Mouse (Mus musculus) heart, embryonic 14.5 days (tissue): ENCODE measurements around the gene Ccser2. TPM values are rescaled to one million over a fixed set of nuclear protein-coding genes. Genes with fewer than 3 reads are reported as not detected.

Experiments used
- ATAC-seq: fragments of 200-750 bp; cut with Nextera tagmentation; 2 replicates; pipeline ENCODE4 v1.8.0; 2017; ENCODE audit warnings: low read depth, moderate TSS enrichment; ENCODE audit not compliant: insufficient number of reproducible peaks, insufficient read depth, low FRiP score
- H3K27ac ChIP-seq, 2 experiments: fragments of 200-500 bp in 1 of 2; fragments of 300-500 bp in 1 of 2; sonication (generic) in 1 of 2; replicated peaks in 1 of 2; 2 replicates each; pipeline ENCODE4 v1.5.1; 2012 to 2014; ENCODE audit warnings: low read depth in 2 of 2, low read length in 2 of 2, control low read depth in 1 of 2, mild to moderate bottlenecking in 1 of 2, mixed read lengths in 1 of 2; ENCODE audit not compliant: control insufficient read depth in 1 of 2, insufficient read depth in 1 of 2
- H3K27me3 ChIP-seq: fragments of 300-500 bp; sonication (generic); 2 replicates; pipeline ENCODE4 v1.6.1; 2014; ENCODE audit warnings: mild to moderate bottlenecking, low read length, control low read depth; ENCODE audit not compliant: control insufficient read depth, insufficient read depth
- H3K36me3 ChIP-seq: fragments of 300-500 bp; sonication (generic); 2 replicates; pipeline ENCODE4 v1.6.1; 2014; ENCODE audit warnings: mild to moderate bottlenecking, control low read depth, low read length, mixed read lengths; ENCODE audit not compliant: control insufficient read depth, insufficient read depth
- H3K4me1 ChIP-seq, 2 experiments: fragments of 200-500 bp in 1 of 2; fragments of 300-500 bp in 1 of 2; sonication (generic) in 1 of 2; 2 replicates each; pipeline ENCODE4 v1.6.1; 2012 to 2014; ENCODE audit warnings: low read length in 2 of 2, control low read depth in 1 of 2, mixed read lengths in 1 of 2; ENCODE audit not compliant: control insufficient read depth in 2 of 2, insufficient read depth in 2 of 2
- H3K4me2 ChIP-seq: fragments of 300-500 bp; sonication (generic); 2 replicates; pipeline ENCODE4 v1.6.1; 2014; ENCODE audit warnings: mild to moderate bottlenecking, low read length
- H3K4me3 ChIP-seq, 2 experiments: fragments of 200-500 bp in 1 of 2; fragments of 300-500 bp in 1 of 2; sonication (generic) in 1 of 2; 2 replicates each; pipeline ENCODE4 v1.5.1; 2012 to 2014; ENCODE audit warnings: low read length in 2 of 2, mild to moderate bottlenecking in 2 of 2, control low read depth in 1 of 2, low read depth in 1 of 2, moderate library complexity in 1 of 2; ENCODE audit not compliant: control insufficient read depth in 1 of 2, insufficient read depth in 1 of 2
- H3K9ac ChIP-seq: fragments of 300-500 bp; sonication (generic); 2 replicates; pipeline ENCODE4 v1.6.1; 2014; ENCODE audit warnings: mild to moderate bottlenecking, low read length
- H3K9me3 ChIP-seq: fragments of 300-500 bp; sonication (generic); 2 replicates; pipeline ENCODE4 v1.6.1; 2016; ENCODE audit warnings: low read length, control low read depth; ENCODE audit not compliant: control insufficient read depth
- WGBS: fragments of 180-500 bp; shearing (Covaris S2); extraction: QIAGEN DNeasy Blood & Tissue Kit; methylation state at CpG from one replicate; pipeline ENCODE4 v1.1.7; 2014; 5-methylcytosine and 5-hydroxymethylcytosine counted together
- polyA plus RNA-seq: library from polyadenylated mRNA; unstranded; fragments of >200 nt; fragmentation: Nextera tagmentation; extraction: Ambion mirVana; gene quantifications from 2 replicates; pipeline ENCODE4 v1.2.1, GENCODE M21; 2014

Gene Ccser2
- polyA plus RNA-seq, 1 experiment from 2014 or later: 61.8 TPM

- H3K9ac ChIP-seq: no peak overlapping the region
- no peak overlapping the region for H3K4me3 ChIP-seq
- 14% methylated on average over 6 of the region's 6 CpGs for WGBS
- H3K27me3 ChIP-seq: no peaks in the 10 kb centered on the region
- no peak overlapping the region for H3K4me2 ChIP-seq
- no peak for ATAC-seq
- no peaks in the 10 kb centered on the region for H3K36me3 ChIP-seq
- H3K4me1 ChIP-seq: peaks cover 0 to 3% of the 10 kb centered on the region in 2 experiments; a peak in 1 of 4 replicates
- no peaks in the 10 kb centered on the region for H3K9me3 ChIP-seq
- no peak overlapping the region for H3K27ac ChIP-seq
These were observed 101.4 kb downstream of the Ccser2 start for GRCm38 (mm10) chr14:36866966-36867700.

GRCm38 (mm10) chr14:36863877-36864489 is 104.6 kb downstream of the Ccser2 start:
- peak overlapping the region; percentile 35 to 52 for H3K4me3 ChIP-seq
- no peaks in the 10 kb centered on the region for H3K27me3 ChIP-seq
- H3K27ac ChIP-seq: no peak overlapping the region
- no peaks in the 10 kb centered on the region for H3K36me3 ChIP-seq
- no peaks in the 10 kb centered on the region for H3K9me3 ChIP-seq
- H3K9ac ChIP-seq: peak overlapping the region; percentile 60; the same call in 1 of the 2 replicates
- 19% methylated on average over 15 of the region's 15 CpGs for WGBS
- ATAC-seq: 0 out of 2 replicates have a peak, but pooled peaks have one; percentile 46
- H3K4me2 ChIP-seq: peak overlapping the region; percentile 69
- peaks cover 0 to 3% of the 10 kb centered on the region in 2 experiments; a peak in 1 of 4 replicates for H3K4me1 ChIP-seq

GRCm38 (mm10) chr14:36862387-36862786 is 106.2 kb downstream of the Ccser2 start:
- Histone ChIP-seq H3K4me1 (peaks cover 0 to 3% of the 10 kb centered on the region in 2 experiments; a peak in 1 of 4 replicates), H3K4me3 (no peak overlapping the region), H3K9me3 (no peaks in the 10 kb centered on the region), H3K36me3 (no peaks in the 10 kb centered on the region), H3K9ac (no peak overlapping the region), H3K4me2 (no peak overlapping the region), H3K27ac (no peak overlapping the region), H3K27me3 (no peaks in the 10 kb centered on the region)
- no peak for ATAC-seq
- 20% methylated on average over 7 of the region's 7 CpGs for WGBS

GRCm38 (mm10) chr14:36858932-36859331 is 109.6 kb downstream of the Ccser2 start:
- H3K27me3 ChIP-seq: no peaks in the 10 kb centered on the region
- H3K27ac ChIP-seq: no peak overlapping the region
- 63% methylated on average over 4 of the region's 4 CpGs for WGBS
- ATAC-seq: no peak
- H3K4me1 ChIP-seq: peaks cover 0 to 2% of the 10 kb centered on the region in 2 experiments; a peak in 1 of 4 replicates
- no peak overlapping the region for H3K4me3 ChIP-seq
- H3K36me3 ChIP-seq: no peaks in the 10 kb centered on the region
- no peak overlapping the region for H3K4me2 ChIP-seq
- no peaks in the 10 kb centered on the region for H3K9me3 ChIP-seq
- H3K9ac ChIP-seq: no peak overlapping the region

- ATAC-seq: no peak
- Histone ChIP-seq H3K9me3 (no peaks in the 10 kb centered on the region), H3K4me3 (no peak overlapping the region), H3K27me3 (no peaks in the 10 kb centered on the region), H3K4me2 (no peak overlapping the region), H3K9ac (no peak overlapping the region), H3K27ac (no peak overlapping the region), H3K4me1 (no peaks in the 10 kb centered on the region), H3K36me3 (no peaks in the 10 kb centered on the region)
- WGBS: 52% methylated on average over 4 of the region's 4 CpGs
These were observed 115.6 kb downstream of the Ccser2 start for GRCm38 (mm10) chr14:36852972-36853371.

GRCm38 (mm10) chr14:36848860-36849259 is 119.7 kb downstream of the Ccser2 start:
- Histone ChIP-seq H3K27me3 (no peaks in the 10 kb centered on the region), H3K27ac (no peak overlapping the region), H3K36me3 (no peaks in the 10 kb centered on the region), H3K9ac (no peak overlapping the region), H3K4me2 (no peak overlapping the region), H3K9me3 (no peaks in the 10 kb centered on the region), H3K4me3 (no peak overlapping the region), H3K4me1 (no peaks in the 10 kb centered on the region)
- 7% methylated on average over 1 of the region's 1 CpGs for WGBS
- no peak for ATAC-seq
